Comparison of ENCODE assay signal across 8 mouse cellular contexts in genomic region chr2:103796861-103797466, GRCm38 (mm10). TPM values are rescaled to one million over a fixed set of nuclear protein-coding genes. Genes with fewer than 3 reads are reported as not detected.
DNase-seq lines count a peak whose midpoint lies in the region; ATAC-seq and TF ChIP-seq lines count a peak whose summit lies in the region.

No protein-coding gene starts in this region.

- H3K9me3 ChIP-seq in hindbrain, embryonic 12.5 days (replicated peaks), result no peaks in the 10 kb centered on the region

- no peaks in the 10 kb centered on the region for H3K27me3 ChIP-seq in cerebellum, adult 2 months (ENCODE audit: control insufficient read depth, insufficient read depth, low read length)
- no peaks in the 10 kb centered on the region for H3K27me3 ChIP-seq in hindbrain, embryonic 12.5 days

- peak overlapping the region; percentile 98 for H3K9ac ChIP-seq in hindbrain, embryonic 12.5 days

- 0 out of 2 replicates have a peak, but pooled peaks have one; percentile 20 for TF ChIP-seq POLR2A in cerebellum, adult 2 months (IDR thresholded peaks at IDR 0.05; ENCODE audit: borderline replicate concordance, insufficient read depth, low read length)

- ATAC-seq in hindbrain, embryonic 12.5 days (ENCODE audit: low FRiP score), result peak; percentile 77

- H3K4me1 ChIP-seq in cerebellum, adult 2 months (ENCODE audit: control insufficient read depth, insufficient read depth, low read length), result peaks cover 3% of the 10 kb centered on the region; the same call in 1 of the 2 replicates
- peaks cover 18% of the 10 kb centered on the region for H3K4me1 ChIP-seq in hindbrain, embryonic 12.5 days

- DNase-seq in MN1 (ENCODE audit: low spot score), result peak; percentile 85
- peak in 1 of 2 experiments; percentile 79 for DNase-seq in cerebellum, adult 2 months
- peak; percentile 74 for DNase-seq in forelimb bud, embryonic 11.5 days (ENCODE audit: low read depth, low spot score)
- peak; percentile 69 to 70 for DNase-seq in layer of hippocampus, postnatal 36 days
- DNase-seq in lung, postnatal 14 days, result peak; percentile 78
- peak; percentile 87 for DNase-seq in ovary, postnatal 36 days (ENCODE audit: low spot score)
- peak; percentile 87 to 89 for DNase-seq in thymus, postnatal 36 days

- peak overlapping the region; percentile 100 for H3K27ac ChIP-seq in cerebellum, adult 2 months (ENCODE audit: insufficient read depth, low read length)
- peak overlapping the region; percentile 100 for H3K27ac ChIP-seq in hindbrain, embryonic 12.5 days

- H3K36me3 ChIP-seq in hindbrain, embryonic 12.5 days, result peaks cover 13% of the 10 kb centered on the region

- no peak for TF ChIP-seq CTCF in cerebellum, adult 2 months (IDR thresholded peaks at IDR 0.05; ENCODE audit: borderline replicate concordance, insufficient read depth, low read depth, low read length)

- peak overlapping the region; percentile 92 for H3K4me3 ChIP-seq in cerebellum, adult 2 months (replicated peaks; ENCODE audit: insufficient read depth, low read depth, low read length)
- H3K4me3 ChIP-seq in hindbrain, embryonic 12.5 days, result peak overlapping the region; percentile 95

- WGBS in cerebellum, adult 2 months, result 2% methylated on average over 71 of the region's 72 CpGs
- under 1% methylated on average over 54 of the region's 72 CpGs for WGBS in hindbrain, embryonic 12.5 days

- peak overlapping the region; percentile 64 for H3K4me2 ChIP-seq in hindbrain, embryonic 12.5 days (replicated peaks)

RNA-seq across cellular contexts. Expression of gene Caprin1, which starts 0.5 kb away (rescaled TPM):
- 144 and 151 TPM in 2 replicates for polyA plus RNA-seq in cerebellum, adult 2 months (2012; rRNA removed)
- 538 and 571 TPM in 2 replicates for polyA plus RNA-seq in hindbrain, embryonic 12.5 days (2016; fragmentation: Nextera tagmentation; extraction: Ambion mirVana)
- total RNA-seq in layer of hippocampus, postnatal 36 days (2021), result 100 to 1,000 TPM; 363 to 370 TPM

RNA-seq across cellular contexts. Expression of gene Nat10, which starts 35.9 kb away (rescaled TPM):
- 41.4 and 46.1 TPM in 2 replicates for polyA plus RNA-seq in cerebellum, adult 2 months (2012; rRNA removed)
- 23.5 and 25.7 TPM in 2 replicates for polyA plus RNA-seq in hindbrain, embryonic 12.5 days (2016; fragmentation: Nextera tagmentation; extraction: Ambion mirVana)
- total RNA-seq in layer of hippocampus, postnatal 36 days (2021), result 10 to 100 TPM; 37.0 to 37.6 TPM
